Mouse (Mus musculus) embryonic fibroblast, embryonic 13.5 days (primary cell): ENCODE results near the gene Atrnl1. TPM values are rescaled to one million over a fixed set of nuclear protein-coding genes. Genes with fewer than 3 reads are reported as not detected.

Experiments used
- H3K27ac ChIP-seq: 2 replicates; pipeline ENCODE4 v1.5.1; 2012; ENCODE audit warnings: low read length, control low read depth, inconsistent platforms; ENCODE audit not compliant: insufficient read depth
- H3K4me1 ChIP-seq: 2 replicates; pipeline ENCODE4 v1.6.1; 2011; ENCODE audit warnings: low read length; ENCODE audit not compliant: control insufficient read depth, insufficient read depth
- H3K4me3 ChIP-seq: 2 replicates; pipeline ENCODE4 v1.5.1; 2011; ENCODE audit warnings: mild to moderate bottlenecking, control low read depth, low read length; ENCODE audit not compliant: insufficient read depth
- CTCF ChIP-seq: IDR thresholded peaks from 2 replicates; pipeline ENCODE4 v1.5.1; 2011; ENCODE audit warnings: mild to moderate bottlenecking, control low read depth, low read length, moderate library complexity, borderline replicate concordance; ENCODE audit not compliant: insufficient read depth
- POLR2A ChIP-seq: IDR thresholded peaks from 2 replicates; pipeline ENCODE4 v1.6.1; 2011; ENCODE audit warnings: low read depth, mild to moderate bottlenecking, control low read depth, low read length, moderate library complexity
- polyA plus RNA-seq: library from polyadenylated mRNA; stranded (reverse); fragments of >200 nt; gene quantifications from 2 replicates; pipeline ENCODE4 v1.2.4, GENCODE M21; 2011; ENCODE audit warnings: low read depth; ENCODE audit not compliant: missing spikeins, insufficient read length

Gene Atrnl1
- polyA plus RNA-seq, 1 experiment = 29.4 TPM

- TF ChIP-seq CTCF (no peak), POLR2A (no peak)
- no peak overlapping the region for H3K27ac ChIP-seq
- H3K4me1 ChIP-seq = no peaks in the 10 kb centered on the region
- no peak overlapping the region for H3K4me3 ChIP-seq
Measured at GRCm38 (mm10) chr19:58112151-58112550, 501.3 kb downstream of the Atrnl1 start.

- Histone ChIP-seq H3K4me1 (no peaks in the 10 kb centered on the region), H3K4me3 (no peak overlapping the region), H3K27ac (no peak overlapping the region)
- TF ChIP-seq CTCF (no peak), POLR2A (no peak)
Measured at GRCm38 (mm10) chr19:58113092-58113731, 502.4 kb downstream of the Atrnl1 start.

- TF ChIP-seq POLR2A (no peak), CTCF (no peak)
- Histone ChIP-seq H3K4me3 (no peak overlapping the region), H3K4me1 (no peaks in the 10 kb centered on the region), H3K27ac (no peak overlapping the region)
Measured at GRCm38 (mm10) chr19:58117595-58117994, 506.8 kb downstream of the Atrnl1 start.

- no peaks in the 10 kb centered on the region for H3K4me1 ChIP-seq
- H3K4me3 ChIP-seq = no peak overlapping the region
- TF ChIP-seq CTCF (no peak), POLR2A (no peak)
- no peak overlapping the region for H3K27ac ChIP-seq
Measured at GRCm38 (mm10) chr19:58118141-58118835, 507.5 kb downstream of the Atrnl1 start.

GRCm38 (mm10) chr19:58118864-58119263, 508.0 kb downstream of the Atrnl1 start:
- no peak overlapping the region for H3K4me3 ChIP-seq
- H3K4me1 ChIP-seq = no peaks in the 10 kb centered on the region
- no peak overlapping the region for H3K27ac ChIP-seq
- no peak for TF ChIP-seq POLR2A
- TF ChIP-seq CTCF = no peak

- Histone ChIP-seq H3K27ac (no peak overlapping the region), H3K4me1 (no peaks in the 10 kb centered on the region; the same call in 1 of the 2 replicates), H3K4me3 (no peak overlapping the region)
- TF ChIP-seq POLR2A (no peak), CTCF (no peak)
Measured at GRCm38 (mm10) chr19:58119681-58120173, 508.9 kb downstream of the Atrnl1 start.

- Histone ChIP-seq H3K4me3 (no peak overlapping the region), H3K27ac (no peak overlapping the region), H3K4me1 (no peaks in the 10 kb centered on the region; the same call in 1 of the 2 replicates)
- TF ChIP-seq CTCF (no peak), POLR2A (no peak)
Measured at GRCm38 (mm10) chr19:58120661-58121060, 509.8 kb downstream of the Atrnl1 start.

- no peak for TF ChIP-seq POLR2A
- no peak for TF ChIP-seq CTCF
- no peak overlapping the region for H3K4me3 ChIP-seq
Measured at GRCm38 (mm10) chr19:58121628-58122027, 510.8 kb downstream of the Atrnl1 start.

GRCm38 (mm10) chr19:58123620-58124019, 512.8 kb downstream of the Atrnl1 start:
- TF ChIP-seq CTCF = no peak
- no peak for TF ChIP-seq POLR2A
- Histone ChIP-seq H3K4me1 (peaks cover 3% of the 10 kb centered on the region; the same call in 1 of the 2 replicates), H3K4me3 (no peak overlapping the region), H3K27ac (no peak overlapping the region)

More at GRCm38 (mm10) chr19:58121628-58122027, 510.8 kb downstream of the Atrnl1 start:
- H3K27ac ChIP-seq = no peak overlapping the region
- H3K4me1 ChIP-seq = no peaks in the 10 kb centered on the region; the same call in 1 of the 2 replicates

GRCm38 (mm10) chr19:58124566-58124965, 513.7 kb downstream of the Atrnl1 start:
- peaks cover 3% of the 10 kb centered on the region; the same call in 1 of the 2 replicates for H3K4me1 ChIP-seq
- no peak overlapping the region for H3K4me3 ChIP-seq
- TF ChIP-seq CTCF = no peak
- TF ChIP-seq POLR2A = no peak
- H3K27ac ChIP-seq = no peak overlapping the region
